Mouse (Mus musculus): ENCODE data around the gene Ccdc6. TPM values are rescaled to one million over a fixed set of nuclear protein-coding genes. Genes with fewer than 3 reads are reported as not detected.

Ccdc6 gene
- polyA plus RNA-seq, 1 experiment from 2014 or later = 15.9 TPM

GRCm38 (mm10) chr10:70071334-70071733, 25.6 kb upstream of the Ccdc6 start:
- Histone ChIP-seq H3K4me3 (replicated peaks) (no peak overlapping the region), H3K36me3 (no peaks in the 10 kb centered on the region), H3K9me3 (no peaks in the 10 kb centered on the region), H3K9ac (no peak overlapping the region), H3K27me3 (replicated peaks) (no peaks in the 10 kb centered on the region), H3K27ac (no peak overlapping the region), H3K4me2 (no peak overlapping the region), H3K4me1 (no peaks in the 10 kb centered on the region)
- ATAC-seq (ENCODE audit: insufficient read depth, low FRiP score, low read depth) = no peak
- 84% methylated on average over 4 of the region's 4 CpGs for WGBS

- Histone ChIP-seq H3K27me3 (replicated peaks) (no peaks in the 10 kb centered on the region), H3K36me3 (no peaks in the 10 kb centered on the region), H3K27ac (no peak overlapping the region), H3K4me3 (replicated peaks) (no peak overlapping the region), H3K4me2 (no peak overlapping the region), H3K9ac (no peak overlapping the region), H3K9me3 (no peaks in the 10 kb centered on the region), H3K4me1 (no peaks in the 10 kb centered on the region)
- 69% methylated on average over 4 of the region's 4 CpGs for WGBS
- no peak for ATAC-seq (ENCODE audit: insufficient read depth, low FRiP score, low read depth)
These were observed 19.5 kb upstream of the Ccdc6 start for GRCm38 (mm10) chr10:70077452-70077851.

- Histone ChIP-seq H3K4me3 (replicated peaks) (no peak overlapping the region), H3K4me2 (no peak overlapping the region), H3K27ac (peak overlapping the region; percentile 44; the same call in 1 of the 2 replicates), H3K4me1 (no peaks in the 10 kb centered on the region), H3K27me3 (replicated peaks) (no peaks in the 10 kb centered on the region), H3K9me3 (no peaks in the 10 kb centered on the region), H3K9ac (no peak overlapping the region), H3K36me3 (no peaks in the 10 kb centered on the region)
- ATAC-seq (ENCODE audit: insufficient read depth, low FRiP score, low read depth) = no peak
- WGBS = 38% methylated on average over 8 of the region's 8 CpGs
These were observed 16.0 kb upstream of the Ccdc6 start for GRCm38 (mm10) chr10:70080908-70081307.

GRCm38 (mm10) chr10:70081564-70082175, 15.3 kb upstream of the Ccdc6 start:
- no peak overlapping the region for H3K4me3 ChIP-seq (replicated peaks)
- H3K27me3 ChIP-seq (replicated peaks) = no peaks in the 10 kb centered on the region
- 43% methylated on average over 19 of the region's 19 CpGs for WGBS
- peak overlapping the region; percentile 12 for H3K4me2 ChIP-seq
- no peaks in the 10 kb centered on the region for H3K4me1 ChIP-seq
- ATAC-seq (ENCODE audit: insufficient read depth, low FRiP score, low read depth) = 0 out of 2 replicates have a peak, but pooled peaks have one; percentile 27
- no peak overlapping the region for H3K9ac ChIP-seq
- H3K36me3 ChIP-seq = no peaks in the 10 kb centered on the region
- H3K9me3 ChIP-seq = no peaks in the 10 kb centered on the region
- peak overlapping the region; percentile 44; the same call in 1 of the 2 replicates for H3K27ac ChIP-seq

GRCm38 (mm10) chr10:70083241-70083640, 13.7 kb upstream of the Ccdc6 start:
- WGBS = 90% methylated on average over 5 of the region's 5 CpGs
- ATAC-seq (ENCODE audit: insufficient read depth, low FRiP score, low read depth) = no peak
- no peaks in the 10 kb centered on the region for H3K9me3 ChIP-seq

GRCm38 (mm10) chr10:70085256-70085961, 11.5 kb upstream of the Ccdc6 start:
- Histone ChIP-seq H3K4me2 (no peak overlapping the region), H3K4me3 (replicated peaks) (no peak overlapping the region), H3K36me3 (no peaks in the 10 kb centered on the region), H3K9ac (no peak overlapping the region), H3K9me3 (no peaks in the 10 kb centered on the region), H3K27ac (no peak overlapping the region), H3K4me1 (no peaks in the 10 kb centered on the region), H3K27me3 (replicated peaks) (no peaks in the 10 kb centered on the region)
- WGBS = 37% methylated on average over 12 of the region's 12 CpGs
- ATAC-seq (ENCODE audit: insufficient read depth, low FRiP score, low read depth) = no peak

More at GRCm38 (mm10) chr10:70083241-70083640, 13.7 kb upstream of the Ccdc6 start:
- Histone ChIP-seq H3K27ac (no peak overlapping the region), H3K4me3 (replicated peaks) (no peak overlapping the region), H3K9ac (no peak overlapping the region), H3K36me3 (no peaks in the 10 kb centered on the region), H3K27me3 (replicated peaks) (no peaks in the 10 kb centered on the region), H3K4me1 (no peaks in the 10 kb centered on the region), H3K4me2 (no peak overlapping the region)

- Histone ChIP-seq H3K4me1 (no peaks in the 10 kb centered on the region), H3K27ac (no peak overlapping the region), H3K36me3 (no peaks in the 10 kb centered on the region), H3K4me3 (replicated peaks) (no peak overlapping the region), H3K9ac (no peak overlapping the region), H3K27me3 (replicated peaks) (no peaks in the 10 kb centered on the region), H3K9me3 (no peaks in the 10 kb centered on the region), H3K4me2 (no peak overlapping the region)
- 84% methylated on average over 5 of the region's 5 CpGs for WGBS
- no peak for ATAC-seq (ENCODE audit: insufficient read depth, low FRiP score, low read depth)
These were observed 8.1 kb upstream of the Ccdc6 start for GRCm38 (mm10) chr10:70088788-70089187.

GRCm38 (mm10) chr10:70091876-70092462, 5.0 kb upstream of the Ccdc6 start:
- Histone ChIP-seq H3K4me2 (no peak overlapping the region), H3K27ac (no peak overlapping the region), H3K27me3 (replicated peaks) (no peaks in the 10 kb centered on the region), H3K36me3 (no peaks in the 10 kb centered on the region), H3K4me1 (peaks cover 13% of the 10 kb centered on the region), H3K9me3 (no peaks in the 10 kb centered on the region), H3K9ac (no peak overlapping the region), H3K4me3 (replicated peaks) (no peak overlapping the region)
- ATAC-seq (ENCODE audit: insufficient read depth, low FRiP score, low read depth) = no peak
- 58% methylated on average over 4 of the region's 4 CpGs for WGBS

- H3K27me3 ChIP-seq (replicated peaks) = no peaks in the 10 kb centered on the region
- no peaks in the 10 kb centered on the region for H3K9me3 ChIP-seq
- H3K4me2 ChIP-seq = no peak overlapping the region
- H3K9ac ChIP-seq = no peak overlapping the region
- no peak for ATAC-seq (ENCODE audit: insufficient read depth, low FRiP score, low read depth)
- H3K4me3 ChIP-seq (replicated peaks) = no peak overlapping the region
- no peak overlapping the region for H3K27ac ChIP-seq
- H3K4me1 ChIP-seq = peaks cover 17% of the 10 kb centered on the region
- no peaks in the 10 kb centered on the region for H3K36me3 ChIP-seq
- 26% methylated on average over 1 of the region's 1 CpGs for WGBS
These were observed 3.1 kb upstream of the Ccdc6 start for GRCm38 (mm10) chr10:70093782-70094181.

- Histone ChIP-seq H3K4me3 (replicated peaks) (peak overlapping the region; percentile 97), H3K4me1 (peaks cover 28% of the 10 kb centered on the region), H3K27ac (peak overlapping the region; percentile 90), H3K9ac (no peak overlapping the region), H3K9me3 (no peaks in the 10 kb centered on the region), H3K4me2 (peak overlapping the region; percentile 78), H3K27me3 (replicated peaks) (no peaks in the 10 kb centered on the region), H3K36me3 (no peaks in the 10 kb centered on the region)
- WGBS = 0% methylated on average over 14 of the region's 14 CpGs
- peak; percentile 25; the same call in 1 of the 2 replicates for ATAC-seq (ENCODE audit: insufficient read depth, low FRiP score, low read depth)
These were observed 1.9 kb upstream of the Ccdc6 start for GRCm38 (mm10) chr10:70095031-70095470.

- Histone ChIP-seq H3K9ac (no peak overlapping the region), H3K27me3 (replicated peaks) (no peaks in the 10 kb centered on the region), H3K9me3 (no peaks in the 10 kb centered on the region), H3K4me3 (replicated peaks) (peak overlapping the region; percentile 97), H3K4me1 (peaks cover 28% of the 10 kb centered on the region), H3K4me2 (peak overlapping the region; percentile 78), H3K36me3 (no peaks in the 10 kb centered on the region), H3K27ac (peak overlapping the region; percentile 90)
- ATAC-seq (ENCODE audit: insufficient read depth, low FRiP score, low read depth) = no peak
- 17% methylated on average over 13 of the region's 13 CpGs for WGBS
These were observed 1.2 kb upstream of the Ccdc6 start for GRCm38 (mm10) chr10:70095506-70096270.

Data from stomach, embryonic 15.5 days (tissue).